Mouse (Mus musculus): ENCODE measurements at regions not wholly inside any gene's neighbourhood (a gene's known extent, or its start where the extent isn't known, plus 50 kb on each side); places are given as distances from the start of the nearest gene placed in this dataset.
"Not testable (repeated sequence)": the region's sequence is repeated elsewhere in the genome, so short reads cannot be mapped to it uniquely, and the experiment has no call there.

DNA sequence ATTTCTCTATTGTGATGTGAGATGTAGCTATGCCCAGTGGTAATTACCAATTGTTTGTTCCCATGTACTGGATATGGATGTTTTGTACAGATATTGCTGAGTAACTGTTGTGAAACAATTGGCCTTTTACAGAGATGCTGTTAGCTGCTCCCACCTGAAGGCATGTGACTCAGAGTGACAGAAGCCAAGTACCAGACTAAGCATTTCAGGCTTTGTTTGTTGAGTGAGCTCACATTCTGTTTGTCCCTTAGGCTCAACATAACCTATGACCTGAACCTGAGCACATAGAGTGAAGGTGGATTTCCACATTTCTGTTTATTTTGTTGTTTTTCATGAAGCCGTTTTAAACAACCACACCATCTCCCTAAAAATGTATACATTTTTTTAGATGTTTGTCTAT lies 105.8 kb upstream of the Akr1e1 start:
- Histone ChIP-seq H3K27me3 (ENCODE audit: control insufficient read depth, insufficient read depth, low read length) (no peaks in the 10 kb centered on the region), H3K4me2 (replicated peaks; ENCODE audit: low read depth, low read length, severe bottlenecking) (no peak overlapping the region), H3K9me3 (ENCODE audit: control insufficient read depth, low read length) (no peaks in the 10 kb centered on the region), H3K36me3 (ENCODE audit: control insufficient read depth, insufficient read depth, low read length) (no peaks in the 10 kb centered on the region), H3K9ac (ENCODE audit: low read depth, low read length, severe bottlenecking) (no peak overlapping the region), H3K27ac (replicated peaks; ENCODE audit: low read depth, low read length) (no peak overlapping the region), H3K4me1 (ENCODE audit: control insufficient read depth, insufficient read depth, low read length) (no peaks in the 10 kb centered on the region), H3K4me3 (replicated peaks; ENCODE audit: low read length) (no peak overlapping the region)
- no peak for DNase-seq (ENCODE audit: low spot score)
- WGBS: 89% methylated on average over 1 of the region's 1 CpGs
- no peak for TF ChIP-seq POLR2A (IDR thresholded peaks at IDR 0.05; ENCODE audit: borderline replicate concordance, extremely low read depth, insufficient read depth, insufficient read length)
- no peak for ATAC-seq (ENCODE audit: low FRiP score, low read depth)

GRCm38 (mm10) chr13:4712698-4713097 lies 103.7 kb upstream of the Akr1e1 start:
- TF ChIP-seq POLR2A (IDR thresholded peaks at IDR 0.05; ENCODE audit: borderline replicate concordance, extremely low read depth, insufficient read depth, insufficient read length): no peak
- no peak overlapping the region for H3K4me3 ChIP-seq (replicated peaks; ENCODE audit: low read length)
- no peak overlapping the region for H3K4me2 ChIP-seq (replicated peaks; ENCODE audit: low read depth, low read length, severe bottlenecking)
- no peak overlapping the region for H3K27ac ChIP-seq (replicated peaks; ENCODE audit: low read depth, low read length)
- H3K9ac ChIP-seq (ENCODE audit: low read depth, low read length, severe bottlenecking): no peak overlapping the region
- no peaks in the 10 kb centered on the region for H3K36me3 ChIP-seq (ENCODE audit: control insufficient read depth, insufficient read depth, low read length)
- H3K27me3 ChIP-seq (ENCODE audit: control insufficient read depth, insufficient read depth, low read length): no peaks in the 10 kb centered on the region
- WGBS: 82% methylated on average over 3 of the region's 3 CpGs
- ATAC-seq (ENCODE audit: low FRiP score, low read depth) (no peak), DNase-seq (ENCODE audit: low spot score) (no peak)
- no peaks in the 10 kb centered on the region for H3K4me1 ChIP-seq (ENCODE audit: control insufficient read depth, insufficient read depth, low read length)
- H3K9me3 ChIP-seq (ENCODE audit: control insufficient read depth, low read length): no peaks in the 10 kb centered on the region

DNA sequence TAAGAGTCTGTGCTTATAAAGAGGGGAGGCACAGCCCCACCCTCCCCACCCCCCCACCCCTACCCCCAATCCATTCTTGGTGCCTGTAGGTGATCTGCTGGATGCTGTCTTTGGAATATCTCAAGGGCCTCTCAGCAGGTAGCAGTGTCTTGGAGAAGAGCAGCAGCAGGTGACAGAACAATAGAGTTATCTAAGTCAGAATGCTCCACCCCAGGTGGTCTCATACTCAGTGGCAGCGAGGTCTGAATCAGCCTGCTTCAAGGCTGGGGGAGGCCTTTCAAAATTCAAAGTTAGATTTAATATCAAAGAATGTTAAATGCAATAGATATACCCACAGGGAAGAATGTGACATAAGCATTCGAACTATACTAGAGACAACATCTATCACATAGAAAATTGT lies 90.6 kb upstream of the Akr1e1 start:
- H3K9me3 ChIP-seq (ENCODE audit: control insufficient read depth, low read length); H3K4me2 ChIP-seq (replicated peaks; ENCODE audit: low read depth, low read length, severe bottlenecking); H3K27me3 ChIP-seq (ENCODE audit: control insufficient read depth, insufficient read depth, low read length); H3K27ac ChIP-seq (replicated peaks; ENCODE audit: low read depth, low read length); H3K4me3 ChIP-seq (replicated peaks; ENCODE audit: low read length); DNase-seq (ENCODE audit: low spot score); ATAC-seq (ENCODE audit: low FRiP score, low read depth); H3K9ac ChIP-seq (ENCODE audit: low read depth, low read length, severe bottlenecking); H3K36me3 ChIP-seq (ENCODE audit: control insufficient read depth, insufficient read depth, low read length); H3K4me1 ChIP-seq (ENCODE audit: control insufficient read depth, insufficient read depth, low read length): not testable (repeated sequence)
- 61% methylated on average over 2 of the region's 2 CpGs for WGBS

DNA sequence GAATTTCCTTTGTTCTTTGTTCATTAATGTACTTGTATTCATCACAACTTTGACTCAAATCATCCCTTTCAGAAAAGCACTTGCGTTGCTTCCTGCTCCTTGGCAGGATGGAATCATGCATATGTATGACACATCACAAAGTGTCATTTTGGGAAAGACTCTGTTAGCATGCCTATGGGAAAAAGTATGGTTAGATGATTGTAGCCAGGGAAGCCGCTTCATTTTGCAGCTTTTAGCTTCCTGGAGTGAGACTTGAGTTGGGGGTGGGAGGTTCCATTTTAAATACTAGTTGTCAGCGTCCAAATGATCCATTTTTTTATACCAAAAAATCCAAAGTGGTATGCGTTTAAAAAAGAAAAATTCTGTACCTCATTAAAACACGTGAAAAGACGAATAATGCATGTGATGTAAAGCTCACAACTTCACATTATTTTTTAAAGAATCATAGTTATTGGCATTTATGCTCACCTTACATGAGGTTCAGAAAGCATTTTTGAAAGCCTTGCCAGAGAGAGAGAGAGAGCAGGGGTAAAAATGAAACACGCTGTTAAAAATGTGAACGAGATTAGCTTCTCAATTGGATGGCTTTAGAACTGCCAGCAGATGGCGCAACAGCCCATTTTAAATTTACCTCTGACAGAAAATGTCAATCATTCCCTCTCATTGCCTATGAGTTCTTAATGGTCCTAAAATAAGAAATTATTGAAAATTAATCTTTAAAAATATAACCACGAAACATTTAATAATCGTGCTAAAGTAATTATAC lies 57.6 kb upstream of the Akr1e1 start:
- TF ChIP-seq POLR2A (IDR thresholded peaks at IDR 0.05; ENCODE audit: borderline replicate concordance, extremely low read depth, insufficient read depth, insufficient read length): no peak
- Histone ChIP-seq H3K4me2 (replicated peaks; ENCODE audit: low read depth, low read length, severe bottlenecking) (no peak overlapping the region), H3K4me1 (ENCODE audit: control insufficient read depth, insufficient read depth, low read length) (no peaks in the 10 kb centered on the region), H3K27me3 (ENCODE audit: control insufficient read depth, insufficient read depth, low read length) (no peaks in the 10 kb centered on the region), H3K4me3 (replicated peaks; ENCODE audit: low read length) (no peak overlapping the region), H3K9me3 (ENCODE audit: control insufficient read depth, low read length) (no peaks in the 10 kb centered on the region), H3K27ac (replicated peaks; ENCODE audit: low read depth, low read length) (no peak overlapping the region), H3K36me3 (ENCODE audit: control insufficient read depth, insufficient read depth, low read length) (no peaks in the 10 kb centered on the region), H3K9ac (ENCODE audit: low read depth, low read length, severe bottlenecking) (no peak overlapping the region)
- 34% methylated on average over 11 of the region's 11 CpGs for WGBS
- DNase-seq (ENCODE audit: low spot score): peak; percentile 68
- ATAC-seq (ENCODE audit: low FRiP score, low read depth): no peak

DNA sequence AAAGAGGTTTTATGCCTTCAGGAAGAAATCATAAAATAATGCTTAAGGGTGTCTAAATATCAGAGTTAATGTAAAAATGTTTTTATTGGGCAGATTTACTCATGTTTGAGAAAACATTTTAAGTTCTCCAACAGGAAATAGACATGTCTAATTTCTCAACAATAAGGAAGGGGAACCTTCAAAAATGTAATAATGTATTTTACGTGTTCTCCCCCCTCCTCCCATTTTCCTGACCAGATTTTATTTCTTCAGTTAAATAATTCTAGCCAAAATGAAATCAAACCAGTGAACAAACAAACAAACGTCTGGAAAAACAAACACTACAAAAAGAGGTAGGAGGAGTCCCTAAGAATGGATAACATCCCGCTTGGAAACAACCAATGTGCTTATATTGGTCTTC lies 54.4 kb upstream of the Akr1e1 start:
- Histone ChIP-seq H3K4me2 (replicated peaks; ENCODE audit: low read depth, low read length, severe bottlenecking) (no peak overlapping the region), H3K27me3 (ENCODE audit: control insufficient read depth, insufficient read depth, low read length) (no peaks in the 10 kb centered on the region), H3K36me3 (ENCODE audit: control insufficient read depth, insufficient read depth, low read length) (no peaks in the 10 kb centered on the region), H3K27ac (replicated peaks; ENCODE audit: low read depth, low read length) (no peak overlapping the region), H3K4me1 (ENCODE audit: control insufficient read depth, insufficient read depth, low read length) (no peaks in the 10 kb centered on the region), H3K9me3 (ENCODE audit: control insufficient read depth, low read length) (no peaks in the 10 kb centered on the region), H3K9ac (ENCODE audit: low read depth, low read length, severe bottlenecking) (no peak overlapping the region), H3K4me3 (replicated peaks; ENCODE audit: low read length) (no peak overlapping the region)
- ATAC-seq (ENCODE audit: low FRiP score, low read depth): no peak
- 54% methylated on average over 3 of the region's 3 CpGs for WGBS
- no peak for TF ChIP-seq POLR2A (IDR thresholded peaks at IDR 0.05; ENCODE audit: borderline replicate concordance, extremely low read depth, insufficient read depth, insufficient read length)
- DNase-seq (ENCODE audit: low spot score): no peak

Data from limb, embryonic 14.5 days (tissue).